Mouse (Mus musculus) kidney, adult 11 months (tissue): Measurements from ENCODE around the gene Adcy9.
A peak's percentile ranks its signal among the peaks of the same experiment; 100 is the strongest.

ENCODE experiments used
- DNase-seq: peaks from one replicate; pipeline ENCODE4 v3.0.0; 2022

Adcy9 gene

DNA sequence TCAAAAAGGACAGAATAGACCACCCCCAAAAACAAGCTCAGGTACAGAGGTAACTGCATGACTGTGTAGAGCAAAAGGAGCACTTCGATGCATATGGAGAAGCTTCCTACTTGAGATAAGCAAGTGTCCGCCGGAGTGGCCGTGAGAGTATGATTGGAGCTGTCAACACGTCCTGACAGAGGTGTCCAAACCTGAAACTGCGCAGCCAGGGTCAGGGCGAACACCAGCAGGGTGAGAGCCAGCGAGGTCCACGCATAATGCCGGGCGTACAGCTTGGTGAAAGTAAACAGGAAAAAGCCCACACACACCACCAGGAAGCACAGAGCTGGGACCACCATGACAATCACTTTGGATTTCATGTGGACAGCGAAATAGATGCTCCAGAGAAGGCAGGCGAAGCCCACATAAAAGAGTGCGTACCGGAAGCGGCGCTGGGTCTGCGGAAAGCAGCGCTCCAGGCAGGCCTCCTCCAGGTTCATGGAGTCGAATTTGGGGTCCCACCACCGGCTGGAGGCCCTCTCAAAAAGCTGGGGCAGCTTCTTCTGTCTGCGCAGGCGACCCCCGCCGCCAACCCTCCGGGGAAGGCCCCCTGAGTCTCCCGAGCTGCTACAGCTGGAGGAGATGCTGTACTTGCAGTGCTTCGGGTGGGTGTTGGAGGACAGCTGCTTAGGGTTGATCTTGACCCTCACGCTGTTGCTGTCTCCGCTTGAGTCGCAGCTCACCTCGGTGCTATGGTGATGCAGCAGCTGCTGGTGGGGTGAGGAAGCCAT, 1.3 kb downstream of the Adcy9 start:
- no peak for DNase-seq

DNA sequence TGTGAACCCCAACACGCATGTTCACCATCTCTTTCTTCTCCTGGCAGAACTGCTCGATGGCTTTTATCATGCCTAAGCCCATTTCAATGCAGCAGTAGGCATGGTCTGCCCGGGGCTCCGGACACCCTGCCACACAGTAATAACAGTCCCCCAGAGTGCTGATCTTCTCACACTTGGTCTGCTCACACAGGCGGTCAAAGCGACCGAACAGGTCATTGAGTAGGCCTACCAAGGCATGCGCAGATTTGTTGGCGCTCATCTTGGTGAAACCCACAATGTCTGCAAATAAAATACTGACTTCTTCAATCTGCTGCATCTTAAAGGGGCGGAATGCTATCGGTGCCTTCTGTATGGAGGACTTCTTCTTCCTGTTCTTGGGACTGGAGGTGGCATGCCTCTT, 2.2 kb downstream of the Adcy9 start:
- no peak for DNase-seq

DNA sequence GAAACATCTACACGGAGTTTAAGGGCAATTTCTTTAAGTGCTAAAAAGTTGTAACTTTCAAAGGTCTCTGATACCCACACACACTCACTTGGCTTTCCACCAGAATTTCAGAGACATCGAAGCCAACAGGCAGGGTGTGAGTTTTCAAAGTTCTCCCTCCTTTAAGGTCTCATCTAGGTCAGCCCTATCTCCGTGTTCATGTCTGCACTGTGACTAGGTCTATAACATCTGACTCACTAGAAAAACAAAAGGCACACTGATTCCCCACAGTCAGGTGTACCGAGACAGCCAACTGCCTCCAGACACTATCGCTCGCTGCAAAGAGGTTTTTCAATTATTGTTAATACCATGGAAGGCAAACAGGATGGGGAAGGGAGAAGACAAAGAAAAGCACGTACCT, 2.8 kb downstream of the Adcy9 start:
- DNase-seq, result no peak

DNA sequence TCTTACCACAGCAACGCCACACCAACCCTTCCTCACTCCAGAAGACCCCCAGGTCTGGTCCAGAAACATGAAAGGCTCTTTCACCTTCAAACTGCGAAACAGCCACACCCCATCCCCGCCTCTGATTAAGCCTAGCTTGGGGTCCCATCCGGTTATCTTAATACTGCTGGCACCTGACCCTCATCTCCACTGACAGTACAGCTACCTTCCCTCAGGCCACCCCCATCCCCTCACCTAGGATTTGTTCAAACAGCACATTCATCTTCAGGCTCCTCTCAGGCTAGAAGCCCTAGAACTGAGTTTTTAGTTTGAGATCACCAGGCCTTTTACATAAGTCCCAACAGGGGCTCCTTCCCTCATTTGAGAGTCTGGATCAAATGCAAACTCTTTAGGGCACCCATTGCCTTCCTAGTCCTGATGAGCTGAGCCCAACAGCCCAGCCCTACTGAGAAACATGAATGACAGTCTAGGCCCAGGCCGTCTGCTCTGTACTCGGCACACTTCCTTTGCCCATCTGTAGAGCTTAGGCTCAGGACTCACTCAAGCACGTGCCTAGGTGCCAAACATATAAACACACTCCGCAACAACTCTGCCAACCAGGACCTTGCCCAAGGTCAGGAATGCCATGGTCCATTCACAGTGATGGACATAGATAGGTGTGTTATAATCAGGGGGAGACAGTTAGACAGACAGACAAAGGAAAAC, 5.3 kb downstream of the Adcy9 start:
- no peak for DNase-seq

DNA sequence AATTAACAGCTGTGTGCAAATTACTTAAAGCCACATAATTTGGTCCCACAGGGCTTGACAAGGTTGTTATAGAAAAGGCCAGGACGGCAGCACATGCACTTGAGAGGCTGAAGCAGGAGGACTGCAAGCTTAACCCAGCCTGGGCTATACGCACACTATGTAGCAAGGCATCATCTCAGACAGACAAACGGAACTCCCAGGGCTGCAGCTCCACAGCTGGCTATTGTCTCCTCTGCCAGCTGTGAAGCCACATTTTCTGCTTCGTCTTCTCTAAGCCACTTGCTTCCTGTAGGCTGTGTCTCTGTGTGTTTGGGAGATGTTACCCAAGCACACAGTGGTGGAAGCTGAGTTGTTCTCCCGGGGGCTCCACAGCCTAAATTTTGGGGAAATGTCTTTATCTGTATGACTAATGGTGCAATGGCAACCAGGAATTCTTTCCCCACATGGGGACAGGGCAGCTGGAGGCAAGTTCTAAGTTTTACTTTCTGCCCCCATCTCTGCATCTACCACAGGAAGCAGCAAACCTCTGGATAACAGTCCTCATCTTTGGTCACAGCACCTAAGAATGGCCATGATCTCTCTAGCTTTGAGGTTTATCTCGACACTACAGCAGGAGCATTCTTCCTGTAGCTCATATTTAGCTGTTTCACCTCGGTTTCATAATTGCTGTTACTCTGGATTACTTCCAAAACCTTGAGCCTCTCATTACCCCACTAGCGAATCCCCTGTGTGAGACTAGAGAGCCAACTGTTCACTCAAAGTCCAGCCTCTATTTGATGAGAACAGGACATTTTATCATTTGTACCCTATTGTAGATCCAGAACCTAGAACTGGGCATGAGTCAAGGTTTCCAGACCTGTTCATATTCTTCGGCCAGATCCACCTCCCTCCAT, 6.1 kb downstream of the Adcy9 start:
- no peak for DNase-seq

DNA sequence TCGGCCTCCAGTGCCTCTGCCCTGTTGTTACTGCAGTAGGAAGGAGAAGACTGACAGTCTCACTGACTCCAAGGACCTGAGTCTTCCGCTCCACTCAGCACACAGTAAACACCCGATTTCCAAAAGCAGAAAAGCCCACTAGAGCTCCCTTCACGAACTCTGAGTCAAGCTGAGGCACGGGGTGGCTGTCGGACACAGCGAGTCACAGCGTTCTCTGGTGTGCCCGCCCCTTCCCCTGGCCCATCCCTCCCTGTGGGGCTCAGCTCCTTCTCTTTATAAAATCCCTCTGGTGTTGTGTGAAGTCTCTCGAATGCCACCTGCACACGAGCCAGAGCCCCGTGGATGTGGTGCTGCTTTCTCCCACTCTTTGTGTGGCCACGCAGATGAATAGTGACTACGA, 7.0 kb downstream of the Adcy9 start:
- DNase-seq, result no peak

DNA sequence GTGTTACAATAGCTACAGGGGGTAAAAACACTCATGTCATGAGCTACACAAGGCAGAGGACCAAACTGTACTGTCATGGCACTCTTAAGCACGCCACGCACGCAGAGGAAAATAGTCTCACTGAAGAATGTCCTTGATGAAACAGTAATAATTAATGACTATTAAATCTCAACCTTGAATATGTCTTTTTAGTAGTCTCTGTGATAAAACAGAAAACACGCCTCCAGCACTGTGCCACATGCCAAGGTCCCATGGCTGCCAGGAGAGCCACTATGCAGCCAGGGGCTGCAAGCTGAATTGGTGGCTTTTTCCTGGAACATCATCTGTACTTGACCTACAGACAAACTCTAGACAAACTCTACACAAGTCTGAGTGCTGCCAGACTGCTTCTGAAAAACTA, 8.0 kb downstream of the Adcy9 start:
- no peak for DNase-seq

DNA sequence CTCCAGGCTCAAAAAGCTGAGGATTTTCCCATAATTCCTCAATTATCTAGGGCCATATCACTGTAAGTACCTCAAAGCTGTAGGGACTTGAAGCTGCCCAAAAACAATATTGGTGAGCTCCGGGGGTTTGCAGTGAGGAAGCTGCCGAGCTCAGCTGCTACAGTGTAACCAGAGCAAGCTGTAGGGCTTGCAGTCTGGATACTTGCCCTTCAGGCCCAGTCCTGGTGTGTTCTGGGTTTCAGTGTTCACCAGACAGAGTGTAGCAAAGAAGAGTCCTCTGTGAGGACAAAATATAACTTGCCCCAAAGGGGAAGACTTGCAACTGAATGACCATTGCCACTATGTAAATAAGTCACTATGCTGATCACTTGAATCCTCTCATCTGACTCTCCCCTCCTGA, 9.0 kb downstream of the Adcy9 start:
- no peak for DNase-seq

DNA sequence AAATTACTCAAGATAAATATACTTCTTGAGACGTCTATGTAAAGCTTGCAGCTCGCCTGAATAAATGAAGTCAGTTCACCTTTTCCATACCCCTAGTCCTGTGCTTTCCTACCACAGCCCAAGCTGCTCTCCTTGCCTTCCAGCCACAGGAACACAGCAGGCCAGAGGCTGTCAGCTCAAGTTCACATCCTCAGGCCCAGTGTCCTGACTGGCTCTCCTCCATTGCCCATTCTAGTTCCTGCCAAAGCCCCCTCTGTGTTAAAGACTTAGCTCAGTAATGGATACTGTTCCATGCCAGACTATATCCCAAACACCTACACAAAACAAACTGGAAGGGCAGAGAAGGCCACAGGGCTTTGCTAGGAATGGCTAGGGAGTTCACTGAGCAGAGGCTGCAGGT, 12.8 kb downstream of the Adcy9 start:
- no peak for DNase-seq

DNA sequence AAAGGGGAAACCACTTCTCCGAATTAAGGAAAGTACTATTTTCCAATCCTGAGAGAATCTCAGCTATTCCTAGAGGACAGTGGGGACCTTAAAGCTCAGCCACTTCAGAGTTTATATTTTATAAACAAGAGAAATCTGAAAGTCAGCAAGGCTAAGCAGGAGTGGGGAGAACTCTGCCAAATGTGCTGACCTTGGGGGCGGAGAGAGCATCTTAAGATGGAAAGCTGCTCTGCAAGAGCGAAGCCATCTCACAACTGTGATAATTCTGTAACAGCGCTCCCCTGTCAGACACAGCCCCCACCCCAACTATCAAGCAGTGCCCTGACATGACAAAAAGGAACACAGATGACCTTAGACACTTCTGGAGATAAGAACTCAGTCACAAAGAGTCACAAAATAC, 13.6 kb downstream of the Adcy9 start:
- DNase-seq, result no peak

DNA sequence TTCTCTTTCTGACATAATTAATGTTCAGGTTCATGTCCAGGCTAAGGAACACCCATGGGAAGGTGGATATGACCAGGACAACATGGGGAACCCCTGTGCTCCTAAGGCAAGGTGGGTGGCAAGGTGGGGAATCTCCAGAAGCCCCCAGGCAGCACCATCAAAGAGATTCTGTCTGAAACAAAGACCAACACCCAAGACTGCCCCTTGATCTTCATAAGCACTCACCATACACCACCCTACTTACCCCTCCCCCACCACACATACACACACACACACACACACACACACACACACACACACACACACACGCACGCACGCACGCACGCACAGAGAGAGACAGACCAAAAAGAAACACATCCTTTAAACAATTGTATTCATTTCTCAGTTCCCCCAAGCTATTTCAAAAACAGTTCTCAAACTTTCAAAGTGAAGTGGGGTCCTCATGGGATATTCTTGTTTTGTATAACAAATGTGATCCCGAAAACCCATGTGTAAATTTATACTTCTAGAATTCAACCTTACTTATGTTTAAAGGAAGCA, 14.2 kb downstream of the Adcy9 start:
- no peak for DNase-seq

DNA sequence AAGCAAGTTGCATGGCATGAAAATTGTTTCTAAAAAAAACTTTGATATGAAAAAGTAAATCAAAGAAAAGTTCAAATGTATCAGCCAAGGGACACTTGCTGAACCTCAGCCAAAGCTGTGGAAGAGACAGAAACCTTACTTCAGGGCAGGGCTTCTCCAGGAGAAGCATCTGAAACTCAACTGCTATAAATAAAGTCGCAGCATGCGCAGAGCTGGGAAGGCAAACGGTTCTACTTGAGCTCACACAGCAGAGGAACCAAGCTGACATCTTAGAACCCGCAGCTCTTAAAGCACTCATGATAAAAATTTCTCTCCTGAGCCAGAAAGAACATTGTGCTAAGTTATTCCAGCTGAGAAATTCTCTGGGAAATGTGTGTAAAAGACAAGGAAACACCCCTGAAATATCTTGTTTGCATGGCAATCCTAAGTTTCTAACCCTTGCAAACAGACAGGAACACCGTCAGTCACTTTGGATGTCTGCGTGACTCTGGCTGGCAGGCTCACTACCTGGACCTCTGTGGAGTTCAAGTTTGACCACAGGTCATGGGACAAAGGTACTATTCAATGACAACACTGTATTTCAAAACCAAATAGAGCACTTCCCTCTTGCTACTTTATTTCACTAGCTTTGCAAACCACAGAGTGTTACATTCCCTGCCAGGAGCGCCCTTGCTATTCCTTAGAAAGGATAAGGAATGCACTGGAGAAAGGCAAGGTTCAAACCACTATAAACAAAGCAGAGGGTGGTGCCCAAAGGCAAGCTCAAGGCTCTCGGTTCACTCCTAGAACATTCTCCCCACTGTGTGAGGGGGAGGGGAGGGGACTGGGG, 15.2 kb downstream of the Adcy9 start:
- peak; percentile 69 for DNase-seq

DNA sequence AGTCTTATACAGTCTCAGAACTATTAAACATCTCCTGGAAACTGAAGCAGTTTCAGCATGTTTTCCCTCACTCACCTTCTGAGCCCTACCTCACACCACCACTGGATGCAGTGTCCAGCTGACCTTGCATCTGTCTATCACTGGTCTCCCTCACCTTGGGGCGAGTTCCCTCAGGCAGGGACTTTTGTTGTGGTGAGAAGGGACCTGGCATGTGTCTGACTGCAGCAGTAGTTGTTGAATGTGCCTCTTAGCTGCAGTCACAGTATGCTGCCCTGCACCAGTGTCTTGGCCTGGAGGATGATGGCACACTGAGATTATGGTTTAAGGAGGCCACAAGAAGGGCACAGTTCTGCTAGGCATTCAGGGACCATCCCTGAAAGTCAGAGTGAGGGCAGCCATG, 19.2 kb downstream of the Adcy9 start:
- DNase-seq, result no peak

DNA sequence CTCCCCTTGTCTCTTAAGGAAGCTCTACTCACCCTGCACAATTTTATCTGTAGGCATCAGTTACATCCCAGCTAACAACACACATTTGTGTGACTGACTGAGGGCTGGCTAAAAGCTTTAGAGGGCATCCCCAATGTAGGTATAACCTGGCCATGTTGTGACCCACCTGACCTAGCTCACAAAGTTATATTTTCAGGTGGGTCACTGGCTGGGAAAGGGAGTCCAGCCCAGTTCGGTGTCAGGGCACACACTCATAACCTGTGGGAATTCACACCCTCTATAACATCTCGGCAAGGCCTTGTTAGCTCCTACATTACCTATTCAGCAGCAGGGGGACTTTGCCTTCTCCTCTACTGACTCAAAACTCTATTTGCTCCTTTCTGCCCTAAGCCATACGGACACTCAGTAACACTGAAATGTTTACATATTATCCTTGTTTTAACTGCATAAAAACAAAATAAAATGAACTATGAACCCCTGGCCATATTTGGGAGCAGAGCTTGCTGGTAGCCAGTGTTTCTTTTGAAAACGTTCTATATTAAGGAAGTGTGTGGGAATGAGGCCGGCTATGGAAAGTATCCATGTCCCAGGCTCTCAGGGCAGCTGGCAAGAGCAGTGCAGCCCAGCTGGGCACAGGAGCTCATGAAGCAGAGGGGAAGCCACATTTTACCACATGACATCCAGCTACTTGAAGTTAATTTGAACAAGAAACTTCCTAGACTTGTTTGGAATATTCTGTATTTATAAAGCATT, 20.7 kb downstream of the Adcy9 start:
- DNase-seq, result peak; percentile 55

DNA sequence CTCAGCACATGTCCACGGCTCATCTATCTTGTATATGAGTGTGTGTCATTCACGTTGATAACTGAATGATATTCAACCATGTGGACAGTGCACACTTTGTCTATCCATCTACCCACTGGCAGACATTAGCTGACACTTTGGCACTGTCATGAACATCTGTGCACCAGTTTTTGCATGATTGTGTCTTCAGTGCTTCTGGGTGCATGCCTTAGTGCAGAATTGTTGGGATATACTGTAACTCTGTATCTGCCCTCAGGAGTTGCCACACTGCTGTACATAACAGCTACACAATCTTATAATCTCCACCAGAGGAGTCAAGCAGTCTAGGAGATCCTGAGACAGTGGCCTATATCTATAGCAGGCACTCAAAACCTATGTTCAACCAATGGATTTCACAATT, 21.5 kb downstream of the Adcy9 start:
- no peak for DNase-seq

DNA sequence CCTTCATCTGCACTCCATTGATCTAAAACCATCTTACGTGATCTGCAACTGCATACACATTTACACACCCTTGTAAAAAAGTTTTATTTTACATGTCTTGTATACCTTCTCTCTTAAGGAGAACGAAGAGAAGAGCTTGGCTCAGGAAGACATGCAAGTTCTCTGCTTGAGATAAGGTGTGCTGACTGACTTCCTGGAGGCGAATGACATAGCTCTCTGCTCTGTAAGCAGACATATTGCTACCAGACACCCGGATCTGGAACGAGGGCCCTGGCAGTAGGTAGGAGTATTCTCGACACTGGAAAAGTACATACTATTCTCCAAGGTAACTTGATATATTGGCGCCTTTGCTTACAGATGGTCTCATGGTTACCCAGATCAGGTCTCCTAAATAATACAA, 22.7 kb downstream of the Adcy9 start:
- no peak for DNase-seq

DNA sequence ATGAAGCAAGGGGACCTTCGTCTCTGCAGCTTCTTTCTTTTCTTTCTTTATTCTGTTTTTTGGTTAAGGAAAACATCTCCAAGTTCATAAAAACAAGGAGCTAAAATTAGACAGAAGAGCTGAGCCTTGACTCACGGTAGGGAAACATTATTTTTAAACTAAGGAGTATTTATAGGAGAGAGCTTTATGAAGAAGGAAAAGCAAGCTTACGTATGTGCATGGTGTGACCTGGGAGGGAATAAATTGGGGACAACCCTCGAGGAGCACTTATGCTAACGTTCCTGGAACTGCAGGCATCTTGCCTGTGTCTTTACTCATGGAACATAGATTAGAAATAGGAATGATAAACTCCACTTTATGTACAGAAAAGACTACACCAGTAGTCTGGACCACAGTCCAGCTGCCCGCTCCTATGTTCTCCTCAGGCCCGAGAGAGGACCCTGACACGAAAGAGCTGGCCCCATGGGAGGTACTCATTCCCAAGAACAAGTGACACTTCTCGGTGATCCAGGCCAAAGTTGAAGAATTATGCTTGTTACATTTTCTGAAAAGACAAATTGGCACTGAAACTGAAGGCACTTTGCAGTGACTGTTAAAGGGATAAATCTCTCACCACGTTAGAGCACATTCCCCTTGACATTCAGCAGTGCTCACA, 24.5 kb downstream of the Adcy9 start:
- no peak for DNase-seq

DNA sequence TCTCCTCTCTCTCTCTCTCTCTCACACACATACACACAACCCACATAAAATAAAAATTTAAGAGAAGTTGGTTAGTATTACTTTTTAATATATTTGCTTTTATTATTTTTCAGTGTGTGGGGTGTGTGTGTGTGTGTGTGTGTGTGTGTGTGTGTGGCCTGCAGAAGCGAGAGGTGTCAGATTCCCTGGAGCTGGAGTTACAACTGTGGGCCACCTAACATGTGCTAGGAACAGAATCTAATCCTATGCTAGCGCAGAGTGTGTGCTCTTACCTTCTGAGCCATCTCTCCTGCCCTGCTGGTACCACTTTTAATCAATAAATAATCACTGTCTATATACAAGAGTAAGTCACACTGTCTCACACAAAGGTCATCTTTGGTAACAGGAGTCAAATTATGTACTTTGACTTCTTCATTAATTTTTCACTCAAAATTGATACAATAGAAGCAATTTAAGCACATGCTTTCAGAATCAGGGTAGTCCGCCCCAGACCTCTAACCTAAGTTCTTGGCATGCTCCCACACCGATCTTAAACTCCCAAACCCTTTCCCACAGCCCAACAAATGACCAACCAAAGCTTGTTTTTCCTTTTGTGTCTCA, 25.2 kb downstream of the Adcy9 start:
- DNase-seq, result no peak

DNA sequence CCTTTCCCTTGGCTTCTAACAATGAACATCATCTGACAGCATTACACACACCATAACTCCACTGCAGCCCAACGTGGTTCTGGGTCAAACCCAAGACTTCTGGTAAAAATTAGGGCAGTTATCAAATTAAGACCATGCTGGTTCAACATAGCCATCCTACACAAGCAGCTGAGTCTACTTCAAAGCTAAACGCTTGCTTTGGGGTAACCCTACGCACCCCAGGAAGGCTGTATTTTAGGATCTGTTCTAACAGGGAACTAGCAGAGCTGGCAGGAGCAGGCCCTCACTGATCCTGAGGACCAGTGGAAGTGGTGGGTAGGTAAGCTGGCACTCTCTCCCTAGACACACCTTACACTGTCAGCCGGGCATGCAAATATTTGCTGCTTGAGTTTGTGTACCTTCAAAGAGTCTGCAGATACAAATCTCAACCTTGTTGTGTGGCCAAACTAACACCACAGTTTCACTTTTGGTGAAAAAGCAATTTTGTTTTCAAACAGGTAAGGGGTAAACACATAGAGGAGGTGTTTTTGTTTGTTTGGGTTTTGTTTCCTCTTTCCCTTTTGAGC, 36.7 kb downstream of the Adcy9 start:
- no peak for DNase-seq

DNA sequence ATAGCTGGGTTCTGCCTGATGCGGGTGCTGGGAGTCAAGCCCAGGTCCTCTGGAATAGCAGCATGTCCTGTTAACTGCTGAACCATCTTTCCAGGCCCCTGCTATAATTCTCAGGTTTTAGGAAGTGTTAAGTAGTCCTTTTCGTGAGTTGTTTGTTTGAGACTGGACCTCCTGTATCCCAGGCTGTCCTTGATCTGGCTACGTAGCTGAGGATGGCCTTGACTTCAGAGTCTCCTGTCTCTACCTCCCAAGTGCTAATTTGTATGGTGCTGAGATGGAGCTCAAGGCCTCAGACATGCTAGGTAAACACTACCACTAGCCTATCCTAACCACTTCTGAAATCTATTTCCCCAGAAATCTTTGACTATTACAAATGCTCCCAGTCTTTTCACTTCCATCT, 37.9 kb downstream of the Adcy9 start:
- no peak for DNase-seq
